Mouse (Mus musculus) CH12.LX (cell line): ENCODE results near the gene Ifi35. TPM values are rescaled to one million over a fixed set of nuclear protein-coding genes. Genes with fewer than 3 reads are reported as not detected.

Experiments
- DNase-seq: peaks from one replicate; pipeline ENCODE4 v3.0.0-alpha.2; 2013; ENCODE audit errors: extremely low read depth
- H3K27ac ChIP-seq: 2 replicates; pipeline ENCODE4 v1.5.1; 2012; ENCODE audit warnings: low read depth, mild to moderate bottlenecking, control low read depth, moderate library complexity; ENCODE audit not compliant: insufficient read depth
- H3K27me3 ChIP-seq: replicated peaks from 2 replicates; pipeline ENCODE3; 2012; ENCODE audit warnings: inconsistent platforms
- H3K36me3 ChIP-seq, 2 experiments: replicated peaks in 1 of 2; 2 replicates each; pipeline versions ENCODE3 to v1.6.1; 2012; ENCODE audit warnings: inconsistent platforms in 1 of 2, low read length in 1 of 2, mild to moderate bottlenecking in 1 of 2, mixed read lengths in 1 of 2, moderate library complexity in 1 of 2; ENCODE audit not compliant: control insufficient read depth in 1 of 2, insufficient read depth in 1 of 2
- H3K4me1 ChIP-seq, 2 experiments: 2 replicates each; pipeline ENCODE4 v1.6.1; 2012; ENCODE audit warnings: inconsistent platforms in 1 of 2, moderate library complexity in 1 of 2; ENCODE audit not compliant: insufficient read depth in 2 of 2, control insufficient read depth in 1 of 2
- H3K4me2 ChIP-seq: 2 replicates; pipeline ENCODE4 v1.6.1; 2012; ENCODE audit warnings: low read depth, mild to moderate bottlenecking, control low read depth; ENCODE audit not compliant: poor library complexity, insufficient read depth, severe bottlenecking
- H3K4me3 ChIP-seq, 3 experiments: fragments of 150-350 bp in 1 of 3; sonication (generic) in 1 of 3; replicated peaks in 1 of 3; 2 replicates each; pipeline versions ENCODE3 to v1.5.1; 2011 to 2012; ENCODE audit warnings: low read depth in 2 of 3, low read length in 2 of 3, mild to moderate bottlenecking in 2 of 3, moderate library complexity in 2 of 3, control low read depth in 1 of 3, improper control_type of control experiment in 1 of 3, inconsistent platforms in 1 of 3, mixed read lengths in 1 of 3; ENCODE audit not compliant: poor library complexity in 1 of 3
- H3K79me2 ChIP-seq: replicated peaks from 2 replicates; pipeline ENCODE4 v1.6.1; 2012; ENCODE audit warnings: mild to moderate bottlenecking, moderate library complexity; ENCODE audit not compliant: control insufficient read depth, poor library complexity, insufficient read depth, severe bottlenecking; ENCODE audit errors: extremely low read depth
- H3K9ac ChIP-seq: 2 replicates; pipeline ENCODE4 v1.6.1; 2012; ENCODE audit warnings: low read depth, mild to moderate bottlenecking, control low read depth, moderate library complexity; ENCODE audit not compliant: insufficient read depth
- H3K9me3 ChIP-seq: replicated peaks from 2 replicates; pipeline ENCODE3; 2012; ENCODE audit warnings: low read length, inconsistent platforms, mixed read lengths
- BHLHE40 ChIP-seq: IDR thresholded peaks from 2 replicates; pipeline ENCODE4 v1.6.1; 2011; ENCODE audit warnings: mild to moderate bottlenecking, low read depth, low read length, improper control_type of control experiment
- CHD2 ChIP-seq: IDR thresholded peaks from 2 replicates; pipeline ENCODE4 v1.6.1; 2011; ENCODE audit warnings: low read length, improper control_type of control experiment
- ELF1 ChIP-seq: IDR thresholded peaks from 2 replicates; pipeline ENCODE4 v1.6.1; 2014; ENCODE audit warnings: low read depth, mild to moderate bottlenecking, inconsistent platforms, low read length, improper control_type of control experiment
- EP300 ChIP-seq: IDR thresholded peaks from 2 replicates; pipeline ENCODE4 v1.6.1; 2011; ENCODE audit warnings: low read length, improper control_type of control experiment
- GABPA ChIP-seq: IDR thresholded peaks from 2 replicates; pipeline ENCODE4 v1.6.1; 2012; ENCODE audit warnings: low read depth, low read length, improper control_type of control experiment, inconsistent platforms; ENCODE audit not compliant: insufficient replicate concordance
- IRF4 ChIP-seq: IDR thresholded peaks from 2 replicates; pipeline ENCODE4 v1.6.1; 2014; ENCODE audit warnings: low read depth, mild to moderate bottlenecking, inconsistent platforms, low read length, improper control_type of control experiment
- JUND ChIP-seq: conservative IDR thresholded peaks from 2 replicates; pipeline ENCODE4 v1.6.1; 2011; ENCODE audit warnings: low read depth, low read length, improper control_type of control experiment
- KAT2A ChIP-seq: IDR thresholded peaks from 2 replicates; pipeline ENCODE4 v1.6.1; 2012; ENCODE audit warnings: low read length, improper control_type of control experiment, inconsistent platforms; ENCODE audit not compliant: insufficient replicate concordance
- MAFK ChIP-seq: IDR thresholded peaks from 2 replicates; pipeline ENCODE4 v1.6.1; 2011; ENCODE audit warnings: low read length, improper control_type of control experiment; ENCODE audit not compliant: insufficient replicate concordance
- MAX ChIP-seq: IDR thresholded peaks from 2 replicates; pipeline ENCODE4 v1.6.1; 2011; ENCODE audit warnings: low read length, improper control_type of control experiment
- MAZ ChIP-seq: IDR thresholded peaks from 2 replicates; pipeline ENCODE4 v1.6.1; 2012; ENCODE audit warnings: low read depth, mild to moderate bottlenecking, inconsistent platforms, low read length, improper control_type of control experiment, moderate library complexity
- MEF2A ChIP-seq: IDR thresholded peaks from 2 replicates; pipeline ENCODE4 v1.6.1; 2014; ENCODE audit warnings: low read depth, mild to moderate bottlenecking, inconsistent platforms, low read length, improper control_type of control experiment, borderline replicate concordance
- MXI1 ChIP-seq: IDR thresholded peaks from 2 replicates; pipeline ENCODE4 v1.6.1; 2011; ENCODE audit warnings: mild to moderate bottlenecking, low read depth, low read length, improper control_type of control experiment
- MYC ChIP-seq: IDR thresholded peaks from 2 replicates; pipeline ENCODE4 v1.6.1; 2011; ENCODE audit warnings: low read depth, mild to moderate bottlenecking, improper control_type of control experiment, low read length
- NELFE ChIP-seq: IDR thresholded peaks from 2 replicates; pipeline ENCODE4 v1.6.1; 2011; ENCODE audit warnings: low read depth, low read length, improper control_type of control experiment
- NRF1 ChIP-seq: IDR thresholded peaks from 2 replicates; pipeline ENCODE4 v1.6.1; 2014; ENCODE audit warnings: low read depth, mild to moderate bottlenecking, inconsistent platforms, low read length, improper control_type of control experiment, moderate library complexity
- PAX5 ChIP-seq: IDR thresholded peaks from 2 replicates; pipeline ENCODE4 v1.6.1; 2012; ENCODE audit warnings: low read length, inconsistent platforms, mixed read lengths
- POLR2A ChIP-seq: IDR thresholded peaks from 2 replicates; pipeline ENCODE4 v1.6.1; 2011; ENCODE audit warnings: low read depth, mild to moderate bottlenecking, improper control_type of control experiment, low read length
- POLR2AphosphoS2 ChIP-seq: IDR thresholded peaks from 2 replicates; pipeline ENCODE4 v1.6.1; 2011; ENCODE audit warnings: low read depth, low read length, improper control_type of control experiment
- RAD21 ChIP-seq: IDR thresholded peaks from 2 replicates; pipeline ENCODE4 v1.6.1; 2011; ENCODE audit warnings: low read depth, mild to moderate bottlenecking, low read length, improper control_type of control experiment, moderate library complexity
- SIN3A ChIP-seq: IDR thresholded peaks from 2 replicates; pipeline ENCODE4 v1.6.1; 2012; ENCODE audit warnings: low read length, improper control_type of control experiment, inconsistent platforms
- SMC3 ChIP-seq: IDR thresholded peaks from 2 replicates; pipeline ENCODE4 v1.6.1; 2011; ENCODE audit warnings: low read depth, low read length, improper control_type of control experiment
- TBP ChIP-seq: conservative IDR thresholded peaks from 2 replicates; pipeline ENCODE4 v1.6.1; 2011; ENCODE audit warnings: low read depth, low read length, improper control_type of control experiment
- TCF12 ChIP-seq: IDR thresholded peaks from 2 replicates; pipeline ENCODE4 v1.6.1; 2014; ENCODE audit warnings: low read depth, mild to moderate bottlenecking, inconsistent platforms, low read length, improper control_type of control experiment
- UBTF ChIP-seq: IDR thresholded peaks from 2 replicates; pipeline ENCODE4 v1.6.1; 2012; ENCODE audit warnings: low read depth, mild to moderate bottlenecking, inconsistent platforms, low read length, improper control_type of control experiment, moderate library complexity
- USF2 ChIP-seq: conservative IDR thresholded peaks from 2 replicates; pipeline ENCODE4 v1.6.1; 2011; ENCODE audit warnings: low read depth, low read length, improper control_type of control experiment
- ZC3H11A ChIP-seq: IDR thresholded peaks from 2 replicates; pipeline ENCODE4 v1.6.1; 2012; ENCODE audit warnings: low read depth, mild to moderate bottlenecking, inconsistent platforms, low read length, improper control_type of control experiment
- ZKSCAN1 ChIP-seq: IDR thresholded peaks from 2 replicates; pipeline ENCODE4 v1.6.1; 2012; ENCODE audit warnings: low read depth, inconsistent platforms, low read length, improper control_type of control experiment, borderline replicate concordance
- ZMIZ1 ChIP-seq: IDR thresholded peaks from 2 replicates; pipeline ENCODE4 v1.6.1; 2012; ENCODE audit warnings: low read depth, mild to moderate bottlenecking, inconsistent platforms, low read length, improper control_type of control experiment
- dilution Hi-C: fragments of 300-500 bp; cut with MboI; formaldehyde crosslinking; loops from 2 replicates; pipeline ENCODE4 v1.14.3; 2020; ENCODE audit warnings: low sequenced_read_pairs; ENCODE audit not compliant: extremely low pct_unique_long_range_greater_than_20kb, extremely low pct_ligation_motif_present
- in situ Hi-C: fragments of 300-500 bp; cut with MboI; formaldehyde crosslinking; loops from 3 replicates; pipeline ENCODE4 v1.14.3; 2019; ENCODE audit warnings: low sequenced_read_pairs, low pct_ligation_motif_present, low pct_unique_long_range_greater_than_20kb, mixed read lengths
- polyA plus RNA-seq: library from polyadenylated mRNA; unstranded; fragments of >175 nt; gene quantifications from 2 replicates; pipeline ENCODE4 v1.2.1, GENCODE M21; 2012; ENCODE audit warnings: low read depth; ENCODE audit not compliant: insufficient read length
- total RNA-seq, 2 experiments: library from RNA; depleted of rRNA; stranded (reverse); fragments of 300-350 nt in 1 of 2; fragments of >200 nt in 1 of 2; gene quantifications; 2 replicates each; pipeline ENCODE4 v1.2.3; 2012 to 2014

Ifi35 gene
- total and polyA plus RNA-seq, 3 experiments: 49.3 to 79.1 (median 63.7) TPM

GRCm38 (mm10) chr11:101460321-101460720 lies 12.1 kb downstream of the Ifi35 start:
- Histone ChIP-seq H3K9ac (no peak overlapping the region), H3K79me2 (no peaks in the 10 kb centered on the region), H3K36me3 (peaks cover 48 to 68% of the 10 kb centered on the region in 2 experiments), H3K9me3 (no peaks in the 10 kb centered on the region), H3K4me2 (no peak overlapping the region), H3K4me1 (peaks cover 18 to 50% of the 10 kb centered on the region in 2 experiments), H3K4me3 (no peak overlapping the region), H3K27me3 (no peaks in the 10 kb centered on the region), H3K27ac (no peak overlapping the region)
- in situ Hi-C loops: no loop called here
- no peak for TF ChIP-seq NRF1
- TF ChIP-seq POLR2AphosphoS2: no peak
- no peak for TF ChIP-seq ZC3H11A
- no peak for TF ChIP-seq BHLHE40
- TF ChIP-seq RAD21: no peak
- no peak for TF ChIP-seq SMC3
- no peak for TF ChIP-seq GABPA
- no peak for TF ChIP-seq MEF2A
- TF ChIP-seq IRF4: no peak
- no peak for TF ChIP-seq MAZ
- TF ChIP-seq USF2: no peak
- TF ChIP-seq PAX5: no peak
- no peak for TF ChIP-seq POLR2A
- no peak for TF ChIP-seq KAT2A
- TF ChIP-seq ELF1: no peak
- TF ChIP-seq MYC: no peak
- no peak for TF ChIP-seq TBP
- dilution Hi-C loops: no loop called here
- no peak for DNase-seq

- Histone ChIP-seq H3K4me3 (no peak overlapping the region), H3K4me2 (no peak overlapping the region), H3K79me2 (no peaks in the 10 kb centered on the region), H3K27me3 (peaks cover 6% of the 10 kb centered on the region), H3K27ac (no peak overlapping the region), H3K9me3 (no peaks in the 10 kb centered on the region), H3K9ac (no peak overlapping the region), H3K4me1 (peaks cover 21 to 56% of the 10 kb centered on the region in 2 experiments), H3K36me3 (peaks cover 41 to 53% of the 10 kb centered on the region in 2 experiments)
- in situ Hi-C loops (no loop called here), dilution Hi-C loops (no loop called here)
- TF ChIP-seq TCF12 (no peak), MAFK (no peak), MAZ (no peak), POLR2AphosphoS2 (no peak), JUND (no peak), CHD2 (no peak), KAT2A (no peak), NRF1 (no peak), GABPA (no peak), EP300 (no peak), MXI1 (no peak), UBTF (no peak), MAX (no peak), USF2 (no peak), NELFE (no peak), ZMIZ1 (no peak), SIN3A (no peak), ELF1 (no peak), IRF4 (no peak), ZKSCAN1 (no peak)
- DNase-seq: no peak
Observed at GRCm38 (mm10) chr11:101462141-101462540, 13.9 kb downstream of the Ifi35 start.
